Mouse (Mus musculus) stomach, postnatal 0 days (tissue): Measurements from ENCODE around the gene Vangl1. TPM values are rescaled to one million over a fixed set of nuclear protein-coding genes. Genes with fewer than 3 reads are reported as not detected.

Experiments used
- ATAC-seq: fragments of 200-750 bp; cut with Nextera tagmentation; 2 replicates; pipeline ENCODE4 v1.8.0; 2017; ENCODE audit not compliant: low FRiP score, low TSS enrichment
- DNase-seq: peaks from one replicate; pipeline ENCODE4 v3.0.0-alpha.2; 2016; ENCODE audit warnings: low spot score
- H3K27ac ChIP-seq: fragments of 300-500 bp; sonication (generic); replicated peaks from 2 replicates; pipeline ENCODE4 v1.5.1; 2014; ENCODE audit warnings: mild to moderate bottlenecking, control low read depth
- H3K27me3 ChIP-seq: fragments of 300-500 bp; sonication (generic); 2 replicates; pipeline ENCODE4 v1.6.1; 2014; ENCODE audit warnings: low read length; ENCODE audit not compliant: control insufficient read depth, insufficient read depth
- H3K36me3 ChIP-seq: fragments of 300-500 bp; sonication (generic); 2 replicates; pipeline ENCODE4 v1.6.1; 2014; ENCODE audit warnings: low read length, mixed read lengths; ENCODE audit not compliant: control insufficient read depth, insufficient read depth
- H3K4me1 ChIP-seq: fragments of 300-500 bp; sonication (generic); replicated peaks from 2 replicates; pipeline ENCODE4 v1.6.1; 2014; ENCODE audit warnings: antibody characterized with exemption; ENCODE audit not compliant: control insufficient read depth, insufficient read depth
- H3K4me2 ChIP-seq: fragments of 300-500 bp; sonication (generic); replicated peaks from 2 replicates; pipeline ENCODE4 v1.6.1; 2014; ENCODE audit warnings: low read depth, mild to moderate bottlenecking, control low read depth, moderate library complexity
- H3K4me3 ChIP-seq: fragments of 300-500 bp; sonication (generic); 2 replicates; pipeline ENCODE4 v1.5.1; 2014; ENCODE audit warnings: low read depth, low read length, control low read depth
- H3K9ac ChIP-seq: fragments of 300-500 bp; sonication (generic); 2 replicates; pipeline ENCODE4 v1.6.1; 2014; ENCODE audit warnings: mild to moderate bottlenecking, low read length, control low read depth, mixed read lengths
- H3K9me3 ChIP-seq: fragments of 300-500 bp; sonication (generic); 2 replicates; pipeline ENCODE4 v1.6.1; 2016; ENCODE audit warnings: low read length; ENCODE audit not compliant: control insufficient read depth
- CTCF ChIP-seq: IDR thresholded peaks from 2 replicates; pipeline ENCODE4 v1.5.1; 2016; ENCODE audit warnings: antibody characterized with exemption, low read depth, mild to moderate bottlenecking, moderate library complexity
- EP300 ChIP-seq: optimal IDR thresholded peaks from 2 replicates; pipeline ENCODE3; 2016; ENCODE audit warnings: antibody characterized with exemption
- WGBS: fragments of 180-500 bp; shearing (Covaris S2); extraction: QIAGEN DNeasy Blood & Tissue Kit; methylation state at CpG from one replicate; pipeline ENCODE4 v1.1.7; 2014; 5-methylcytosine and 5-hydroxymethylcytosine counted together
- polyA plus RNA-seq: library from polyadenylated mRNA; unstranded; fragments of >200 nt; fragmentation: Nextera tagmentation; extraction: Ambion mirVana; gene quantifications from 2 replicates; pipeline ENCODE4 v1.2.1, GENCODE M21; 2015

The Vangl1 gene
- polyA plus RNA-seq, 1 experiment from 2014 or later, result 14.1 TPM

DNA sequence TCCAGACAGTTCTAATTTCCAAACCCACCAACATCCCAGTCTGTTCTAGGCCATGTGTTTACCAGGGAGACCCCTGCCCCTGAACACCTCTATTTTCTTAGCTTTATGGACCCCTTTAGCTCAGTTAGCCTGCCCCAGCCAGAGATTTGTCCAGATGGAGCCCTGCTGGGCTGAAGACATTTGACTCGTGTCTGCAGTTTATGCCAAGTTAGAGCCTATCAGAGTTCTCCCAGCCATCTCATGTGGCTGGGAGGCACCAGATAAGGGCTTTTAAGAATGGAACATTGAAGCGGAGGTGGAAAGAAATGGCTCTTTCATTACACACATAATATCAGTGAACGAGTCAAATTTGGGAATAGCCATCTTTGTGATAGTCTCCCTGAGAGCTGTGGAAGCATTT, 61.0 kb downstream of the Vangl1 start:
- Histone ChIP-seq H3K4me2 (no peak overlapping the region), H3K9me3 (no peaks in the 10 kb centered on the region), H3K9ac (no peak overlapping the region), H3K4me1 (no peaks in the 10 kb centered on the region; the same call in 1 of the 2 replicates), H3K4me3 (no peak overlapping the region), H3K27me3 (no peaks in the 10 kb centered on the region), H3K36me3 (no peaks in the 10 kb centered on the region), H3K27ac (no peak overlapping the region)
- WGBS, result 67% methylated on average over 3 of the region's 3 CpGs
- ATAC-seq, result no peak
- TF ChIP-seq CTCF (no peak), EP300 (no peak)
- DNase-seq, result no peak

DNA sequence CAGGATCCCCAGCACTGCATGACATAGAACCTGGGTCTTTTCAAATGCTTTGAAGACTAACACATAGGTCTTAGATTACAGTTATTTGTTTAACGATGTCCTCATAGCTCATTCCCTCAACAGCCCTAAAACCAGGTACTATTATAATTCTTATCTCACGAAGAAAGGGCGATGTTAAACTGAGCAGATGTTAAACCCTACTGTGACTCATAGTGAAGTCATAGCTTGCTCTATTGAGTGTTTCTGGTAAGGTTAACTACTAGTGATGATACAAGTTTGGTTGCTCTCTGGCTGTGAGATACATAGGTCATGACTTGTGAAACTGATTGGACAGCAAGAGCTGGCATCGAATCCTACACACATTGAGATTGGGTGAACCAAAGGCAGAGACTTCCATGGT, 61.5 kb downstream of the Vangl1 start:
- Histone ChIP-seq H3K27ac (no peak overlapping the region), H3K4me3 (no peak overlapping the region), H3K4me1 (no peaks in the 10 kb centered on the region), H3K27me3 (no peaks in the 10 kb centered on the region), H3K9me3 (no peaks in the 10 kb centered on the region), H3K4me2 (no peak overlapping the region), H3K9ac (no peak overlapping the region), H3K36me3 (no peaks in the 10 kb centered on the region)
- TF ChIP-seq CTCF, result no peak
- no peak for TF ChIP-seq EP300
- DNase-seq (no peak), ATAC-seq (peak; percentile 56)
- 79% methylated on average over 4 of the region's 4 CpGs for WGBS

DNA sequence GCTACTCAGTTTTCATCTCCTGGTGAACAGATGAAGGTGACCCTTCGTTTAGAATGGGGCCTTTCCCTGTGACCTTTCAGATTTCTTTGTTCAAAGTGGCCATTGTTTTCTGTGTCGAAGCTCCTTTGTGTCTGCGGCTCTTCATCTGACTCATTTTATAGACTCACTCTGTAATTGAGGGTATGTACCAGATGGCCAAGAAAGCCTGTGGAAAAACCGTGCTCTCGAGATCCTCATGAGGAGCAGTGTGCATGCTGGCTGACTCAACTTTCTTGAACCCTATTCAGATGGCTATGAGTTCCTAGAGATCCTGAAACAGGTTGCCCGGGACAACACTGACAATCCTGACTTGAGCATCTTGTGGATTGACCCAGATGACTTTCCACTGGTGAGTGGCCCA, 62.6 kb downstream of the Vangl1 start:
- Histone ChIP-seq H3K9ac (no peak overlapping the region), H3K9me3 (no peaks in the 10 kb centered on the region), H3K4me2 (no peak overlapping the region), H3K27me3 (no peaks in the 10 kb centered on the region), H3K27ac (0 out of 2 replicates have a peak overlapping the region, but pooled peaks have one; percentile 40), H3K36me3 (no peaks in the 10 kb centered on the region), H3K4me1 (no peaks in the 10 kb centered on the region), H3K4me3 (no peak overlapping the region)
- WGBS, result 67% methylated on average over 6 of the region's 6 CpGs
- TF ChIP-seq EP300 (no peak), CTCF (no peak)
- DNase-seq (no peak), ATAC-seq (no peak)

DNA sequence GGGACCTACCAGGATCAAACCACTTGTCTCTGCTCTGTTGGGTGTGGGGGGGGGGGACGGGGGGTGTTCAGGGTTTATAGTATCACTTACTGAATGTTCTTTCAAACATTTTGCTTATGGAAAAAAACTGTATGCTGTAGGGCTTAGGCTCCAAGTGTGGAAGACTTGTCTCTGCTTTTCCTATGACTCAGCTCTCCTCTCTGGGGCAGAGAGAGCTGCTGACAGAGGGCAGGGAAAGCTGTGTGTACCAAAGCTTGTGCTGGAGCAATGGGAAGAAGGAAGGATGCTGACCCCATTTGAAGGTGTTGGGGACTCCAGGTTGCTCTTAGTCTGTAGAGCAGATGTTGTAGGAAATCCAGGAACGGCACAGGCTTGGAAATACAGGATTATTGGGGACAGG, 63.0 kb downstream of the Vangl1 start:
- no peaks in the 10 kb centered on the region for H3K4me1 ChIP-seq
- DNase-seq (no peak), ATAC-seq (peak; percentile 40; the same call in 1 of the 2 replicates)
- H3K27ac ChIP-seq, result 0 out of 2 replicates have a peak overlapping the region, but pooled peaks have one; percentile 40
- no peak overlapping the region for H3K4me3 ChIP-seq
- H3K9me3 ChIP-seq, result no peaks in the 10 kb centered on the region
- no peak overlapping the region for H3K9ac ChIP-seq
- no peaks in the 10 kb centered on the region for H3K27me3 ChIP-seq
- no peaks in the 10 kb centered on the region for H3K36me3 ChIP-seq
- WGBS, result 58% methylated on average over 2 of the region's 2 CpGs
- TF ChIP-seq CTCF, result no peak
- no peak for TF ChIP-seq EP300
- H3K4me2 ChIP-seq, result no peak overlapping the region

DNA sequence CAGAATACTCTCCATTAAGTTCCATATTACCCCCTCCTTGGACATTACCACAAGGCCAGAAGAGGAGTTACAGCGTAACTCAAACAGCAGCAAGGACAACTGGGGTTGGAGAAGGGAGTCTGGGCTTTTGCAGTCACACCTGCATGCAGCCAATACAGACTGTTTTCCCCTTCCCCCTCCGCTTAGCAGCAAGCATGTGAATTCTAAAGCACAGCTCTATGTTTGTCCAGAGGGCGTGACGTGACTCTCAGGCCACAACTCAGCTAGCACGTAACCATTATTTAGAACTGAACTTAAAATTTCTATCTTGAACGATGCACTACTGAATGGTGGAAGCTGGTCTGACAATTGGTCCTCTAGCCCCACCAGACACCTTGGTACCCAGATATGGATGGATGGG, 63.9 kb downstream of the Vangl1 start:
- Histone ChIP-seq H3K4me2 (no peak overlapping the region), H3K36me3 (no peaks in the 10 kb centered on the region), H3K27me3 (no peaks in the 10 kb centered on the region), H3K4me1 (0 out of 2 replicates have a peak, but pooled peaks cover 2% of the 10 kb centered on the region), H3K9ac (no peak overlapping the region), H3K4me3 (no peak overlapping the region), H3K27ac (peak overlapping the region; percentile 41; the same call in 1 of the 2 replicates), H3K9me3 (no peaks in the 10 kb centered on the region)
- 67% methylated on average over 6 of the region's 6 CpGs for WGBS
- ATAC-seq (peak; percentile 47), DNase-seq (peak; percentile 57)
- TF ChIP-seq EP300 (no peak), CTCF (no peak)

DNA sequence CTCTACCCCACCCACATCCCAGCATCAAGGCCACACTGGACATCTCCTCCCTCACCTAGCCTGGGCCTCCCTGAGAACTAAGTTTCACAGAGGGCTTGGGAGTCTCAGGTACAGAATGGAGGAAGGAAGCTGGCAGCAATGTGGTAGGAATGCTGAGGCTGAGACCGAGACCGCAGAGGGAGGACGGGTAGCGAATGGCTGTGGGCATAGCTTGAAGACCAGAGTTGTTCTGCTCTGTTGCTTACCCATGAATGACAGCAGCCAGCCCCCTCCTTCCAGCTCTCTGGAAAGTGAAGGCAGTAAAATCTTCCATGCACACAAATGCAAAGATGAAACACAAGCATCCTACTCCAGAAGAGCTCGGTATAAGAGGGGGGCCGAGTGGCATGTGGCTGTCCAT, 65.6 kb downstream of the Vangl1 start:
- H3K9me3 ChIP-seq, result no peaks in the 10 kb centered on the region
- no peaks in the 10 kb centered on the region for H3K36me3 ChIP-seq
- H3K4me2 ChIP-seq, result no peak overlapping the region
- WGBS, result 84% methylated on average over 6 of the region's 6 CpGs
- H3K4me1 ChIP-seq, result 0 out of 2 replicates have a peak, but pooled peaks cover 2% of the 10 kb centered on the region
- no peak overlapping the region for H3K4me3 ChIP-seq
- no peak for ATAC-seq
- H3K27me3 ChIP-seq, result no peaks in the 10 kb centered on the region
- DNase-seq, result no peak
- no peak overlapping the region for H3K9ac ChIP-seq
- H3K27ac ChIP-seq, result no peak overlapping the region
- TF ChIP-seq EP300, result no peak
- no peak for TF ChIP-seq CTCF
